Mouse (Mus musculus) gastrocnemius, postnatal 25 days (tissue): ENCODE data around the gene Ss18l1. TPM values are rescaled to one million over a fixed set of nuclear protein-coding genes. Genes with fewer than 3 reads are reported as not detected.

ENCODE experiments used
- DNase-seq: peaks from one replicate; pipeline ENCODE4 v3.0.0; 2022
- long read RNA-seq, 2 experiments: library from polyadenylated mRNA; stranded (forward); transcript quantifications; one replicate each; pipeline ENCODE4 v2.0.0; 2021
- total RNA-seq, 2 experiments: library from RNA; stranded (reverse); gene quantifications; 1 replicate in 1 of 2; 2 replicates in 1 of 2; pipeline ENCODE4 v1.2.3; 2021

Ss18l1 gene
- total RNA-seq: 1 to 10 TPM; 1.7 to 2.2 TPM
- long read RNA-seq, experiment 1, full-length matches to known transcripts: 1 of 10 reads
- long read RNA-seq, experiment 1, partial matches to known transcripts: 0 of 10 reads
- long read RNA-seq, experiment 1, other reads (novel, unspliced or antisense): 9 of 10 reads
- long read RNA-seq, experiment 2, full-length matches to known transcripts: 1 of 3 reads
- long read RNA-seq, experiment 2, partial matches to known transcripts: 1 of 3 reads
- long read RNA-seq, experiment 2, other reads (novel, unspliced or antisense): 1 of 3 reads

GRCm38 (mm10) chr2:180042256-180042857 is at the start of gene Ss18l1, which contains the start of gene Psma7:
Ss18l1 (plus strand) TSS chr2:180042509.
Psma7 (minus strand) TSS chr2:180042433.
- peak; percentile 91 for DNase-seq

- DNase-seq: peak; percentile 0
Observed at GRCm38 (mm10) chr2:179993071-179993470, 49.2 kb upstream of the Ss18l1 start.

- DNase-seq: peak; percentile 1
Observed at GRCm38 (mm10) chr2:179998431-179998830, 43.9 kb upstream of the Ss18l1 start.

GRCm38 (mm10) chr2:180001635-180002034 is 40.7 kb upstream of the Ss18l1 start:
- peak; percentile 2 for DNase-seq

GRCm38 (mm10) chr2:180005656-180006351 is 36.5 kb upstream of the Ss18l1 start:
- peak; percentile 12 for DNase-seq

- peak; percentile 3 for DNase-seq
Observed at GRCm38 (mm10) chr2:180006352-180007017, 35.8 kb upstream of the Ss18l1 start.

GRCm38 (mm10) chr2:180010686-180011085 is 31.6 kb upstream of the Ss18l1 start:
- DNase-seq: peak; percentile 0

GRCm38 (mm10) chr2:180011370-180011769 is 30.9 kb upstream of the Ss18l1 start:
- no peak for DNase-seq

GRCm38 (mm10) chr2:180013686-180014085 is 28.6 kb upstream of the Ss18l1 start:
- peak; percentile 1 for DNase-seq

GRCm38 (mm10) chr2:180017632-180018031 is 24.7 kb upstream of the Ss18l1 start:
- peak; percentile 4 for DNase-seq

GRCm38 (mm10) chr2:180018573-180018972 is 23.7 kb upstream of the Ss18l1 start:
- peak; percentile 3 for DNase-seq

GRCm38 (mm10) chr2:180020091-180020661 is 22.1 kb upstream of the Ss18l1 start:
- peak; percentile 39 for DNase-seq

GRCm38 (mm10) chr2:180020919-180021318 is 21.4 kb upstream of the Ss18l1 start:
- DNase-seq: no peak

GRCm38 (mm10) chr2:180022751-180023150 is 19.6 kb upstream of the Ss18l1 start:
- peak; percentile 32 for DNase-seq

GRCm38 (mm10) chr2:180024401-180025098 is 17.8 kb upstream of the Ss18l1 start, which contains the start of gene Lsm14b:
Lsm14b (plus strand) TSS chr2:180024987.
- peak; percentile 100 for DNase-seq

- peak; percentile 41 for DNase-seq
Observed at GRCm38 (mm10) chr2:180025135-180025860, 17.0 kb upstream of the Ss18l1 start.

- no peak for DNase-seq
Observed at GRCm38 (mm10) chr2:180025861-180026200, 16.5 kb upstream of the Ss18l1 start.

- DNase-seq: no peak
Observed at GRCm38 (mm10) chr2:180027768-180028167, 14.5 kb upstream of the Ss18l1 start.

- DNase-seq: no peak
Observed at GRCm38 (mm10) chr2:180031270-180031669, 11.0 kb upstream of the Ss18l1 start.

- DNase-seq: no peak
Observed at GRCm38 (mm10) chr2:180032925-180033324, 9.4 kb upstream of the Ss18l1 start.

- no peak for DNase-seq
Observed at GRCm38 (mm10) chr2:180033956-180034355, 8.4 kb upstream of the Ss18l1 start.
